Mouse (Mus musculus) telencephalon, adult 2 months (tissue): ENCODE results near the gene Siglech.
A peak's percentile ranks its signal among the peaks of the same experiment; 100 is the strongest.
"Not testable (repeated sequence)": the region's sequence is repeated elsewhere in the genome, so short reads cannot be mapped to it uniquely, and the experiment has no call there.

ENCODE experiments used
- DNase-seq: peaks from one replicate; pipeline ENCODE4 v3.0.0-alpha.2; 2011; ENCODE audit warnings: low read depth, low spot score

The Siglech gene

DNA sequence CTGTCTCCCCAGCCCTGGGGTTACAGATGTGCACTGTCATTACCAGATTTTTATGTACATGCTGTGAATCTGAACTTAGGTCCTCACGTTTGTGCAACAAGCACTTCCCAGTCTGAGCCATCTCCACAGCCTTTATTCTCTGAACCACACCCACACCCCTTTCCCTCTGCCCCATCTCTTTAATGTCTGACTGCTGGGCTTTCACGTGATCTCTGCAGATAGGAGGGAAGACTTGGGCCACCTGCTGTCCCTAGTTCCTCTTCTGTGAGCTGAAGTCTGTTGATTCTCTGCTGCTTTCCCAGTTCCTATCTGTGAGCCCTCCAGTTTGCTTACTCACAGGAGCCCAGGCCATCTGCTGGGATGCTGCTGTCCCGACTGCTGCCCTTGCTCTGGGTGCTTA lies at the start of gene Siglech:
Gene Siglech, plus strand, starts transcription at position 253 of the 400 bp plus-strand sequence.
- no peak for DNase-seq

DNA sequence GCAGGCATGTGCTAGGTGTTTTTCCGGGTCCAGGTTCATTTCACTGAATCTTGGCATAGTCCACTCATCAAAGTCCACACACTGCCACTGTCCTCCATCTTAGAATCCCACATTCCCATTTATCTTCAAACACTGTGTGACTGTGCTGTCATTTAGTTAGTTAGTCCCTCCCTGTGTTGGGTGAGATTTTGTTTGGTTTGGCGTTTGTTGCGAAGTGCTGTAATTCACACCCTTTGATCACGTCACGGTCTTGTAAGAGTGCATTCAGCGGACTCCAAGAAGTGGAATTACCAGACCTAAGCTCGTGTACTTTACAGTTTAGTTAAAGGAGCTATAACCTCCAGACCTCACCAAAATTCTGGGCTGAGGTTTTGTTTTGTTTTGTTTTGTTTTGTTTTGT lies 45.3 kb upstream of the Siglech start:
- DNase-seq, result no peak

DNA sequence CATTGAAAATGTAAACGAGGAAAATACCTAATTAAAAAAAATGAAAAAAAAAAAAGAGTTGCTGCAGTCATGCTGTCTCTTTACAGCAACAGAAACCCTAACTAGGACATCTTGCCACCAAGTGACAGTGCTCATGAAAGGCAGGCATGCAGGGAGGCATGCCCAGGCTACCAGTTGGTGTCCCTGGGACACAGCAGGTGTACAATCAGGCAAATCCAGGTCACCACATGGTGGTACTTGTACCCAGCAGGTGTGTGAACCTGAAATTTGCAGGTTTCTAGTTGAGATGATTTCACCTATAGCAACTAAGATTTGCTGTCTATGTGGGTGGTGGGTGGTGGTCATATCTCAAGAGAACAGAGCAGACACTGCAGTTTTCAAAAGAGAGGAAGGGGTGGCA lies 39.1 kb upstream of the Siglech start:
- DNase-seq, result no peak

DNA sequence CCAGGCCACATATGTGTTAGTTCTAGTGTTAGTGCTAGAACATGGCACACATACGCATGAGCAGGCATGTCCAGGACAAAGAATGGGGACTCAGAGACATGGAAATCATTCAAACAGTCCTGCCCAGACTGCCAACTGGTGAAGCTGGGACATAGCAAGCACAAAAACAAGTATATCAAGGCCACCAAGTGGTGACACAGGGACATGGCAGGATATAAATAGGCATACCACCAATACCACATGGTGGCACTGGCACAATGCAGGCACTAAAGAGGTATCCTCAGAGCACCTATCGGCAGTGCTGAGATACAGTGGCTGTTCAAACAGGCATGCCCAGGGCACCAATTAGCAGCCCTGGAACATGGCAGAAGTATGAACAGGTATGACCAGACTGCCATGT lies 33.5 kb upstream of the Siglech start:
- no peak for DNase-seq

DNA sequence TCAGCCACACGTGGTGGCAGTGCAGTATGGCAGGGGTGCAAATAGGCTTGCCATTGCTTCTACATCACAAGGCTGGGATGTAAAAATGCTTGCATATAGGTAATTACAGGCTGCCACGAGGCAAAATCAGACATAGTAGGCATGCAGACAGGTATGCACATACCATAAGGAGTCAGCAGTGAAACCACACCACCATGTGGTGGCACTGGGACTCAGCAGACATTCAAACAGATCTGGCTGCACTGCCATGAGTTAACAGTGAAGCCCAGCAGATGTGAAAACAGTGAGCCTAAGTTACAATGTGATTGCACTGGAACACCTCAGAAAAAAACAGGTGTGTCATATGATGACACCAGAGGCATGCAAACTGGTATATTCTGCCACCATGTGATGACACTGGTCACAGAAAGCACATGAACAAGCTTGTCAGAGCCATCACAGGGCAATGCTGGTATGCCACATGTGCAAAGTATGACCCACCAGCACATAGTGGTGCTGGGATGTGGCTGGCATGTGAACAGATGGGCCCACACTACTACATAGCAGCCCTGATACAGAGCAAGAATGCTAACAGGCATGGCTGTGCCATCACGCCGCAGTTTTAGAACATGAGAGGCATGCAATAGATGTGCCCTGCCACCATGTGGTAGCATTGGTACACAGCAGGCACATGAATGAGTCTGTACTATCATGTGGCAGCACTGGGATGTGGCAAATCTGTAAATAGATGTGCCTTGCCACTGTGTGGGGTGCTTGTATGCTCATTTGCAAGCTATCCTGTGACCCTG lies 30.7 kb upstream of the Siglech start:
- peak; percentile 17 for DNase-seq

DNA sequence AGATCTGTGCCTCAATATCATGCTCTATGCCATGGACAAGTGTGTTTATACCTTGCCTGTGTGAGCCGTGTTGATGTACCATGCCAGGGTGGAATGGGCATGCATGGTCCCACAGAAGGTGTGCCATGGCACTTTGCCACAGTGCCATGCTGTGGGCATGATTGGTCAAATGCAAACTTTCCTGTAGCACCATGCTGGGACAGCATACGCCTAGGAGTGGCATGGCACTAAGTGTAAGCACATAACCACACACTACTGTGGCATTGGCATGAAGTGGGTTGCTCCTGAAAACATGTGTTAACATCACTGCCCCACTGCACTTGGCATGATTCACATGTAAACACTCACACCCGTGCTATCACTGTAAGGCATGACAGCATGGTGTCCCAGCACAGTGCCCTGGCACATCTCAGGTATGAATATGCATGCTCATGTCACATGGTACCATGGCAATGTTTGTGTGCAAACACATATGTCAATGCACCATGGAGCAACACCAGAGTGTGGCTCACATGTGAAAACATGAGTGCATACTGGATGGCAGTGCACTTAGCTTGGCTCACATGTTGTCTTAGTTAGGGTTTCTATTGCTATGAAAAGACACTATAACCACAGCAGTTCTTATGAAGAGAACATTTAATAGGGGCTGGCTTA lies 24.2 kb upstream of the Siglech start:
- DNase-seq, result no peak

DNA sequence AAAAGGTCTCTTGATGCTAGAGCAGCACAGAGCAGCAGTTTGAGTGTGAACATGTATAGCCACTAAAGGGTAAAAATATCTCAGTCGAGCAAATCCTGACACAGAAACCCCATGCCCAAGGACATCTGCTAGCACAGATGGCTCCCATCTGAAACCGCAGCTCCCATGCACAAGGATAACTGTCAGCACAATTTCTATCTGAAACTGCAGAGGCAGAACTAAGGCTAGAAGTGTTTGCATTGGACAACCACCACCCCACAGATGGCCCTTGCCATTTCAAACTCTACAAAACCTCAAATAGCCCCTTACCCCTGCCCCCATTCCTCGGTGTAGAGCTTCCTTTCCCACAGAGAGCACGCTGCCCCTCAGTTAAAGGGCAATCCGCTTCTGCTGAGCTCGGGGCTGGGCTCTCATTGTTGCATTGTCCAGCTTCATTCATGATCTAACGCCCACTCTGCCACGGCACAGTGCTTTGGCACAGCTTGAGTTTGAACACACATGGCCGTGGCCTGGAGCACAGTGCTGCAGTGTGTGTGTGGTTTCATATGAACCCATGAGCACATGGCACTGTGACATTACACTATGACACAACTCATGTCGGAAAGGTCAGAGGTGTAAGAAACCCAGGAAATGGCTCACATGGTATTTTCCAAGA lies 23.3 kb upstream of the Siglech start:
- peak; percentile 83 for DNase-seq

DNA sequence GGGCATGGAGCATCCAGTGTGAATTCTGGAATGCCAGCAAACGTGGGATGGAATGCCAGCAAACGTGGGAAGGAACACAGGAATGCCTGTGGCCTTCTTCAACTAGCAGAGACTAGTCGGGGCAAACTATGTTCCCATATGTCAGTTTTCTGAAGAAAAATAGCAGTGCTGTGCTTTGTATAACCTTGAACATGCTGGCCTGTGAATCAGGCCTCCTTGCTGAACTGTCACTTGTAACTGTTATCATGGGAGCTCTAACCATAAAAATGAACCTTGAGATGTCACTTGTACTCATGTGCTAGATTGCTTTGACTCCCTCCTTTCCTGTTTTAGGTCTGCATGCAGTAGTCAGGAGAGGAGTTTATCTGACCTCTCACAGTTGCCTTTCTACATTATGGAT lies 17.1 kb upstream of the Siglech start:
- DNase-seq, result no peak

DNA sequence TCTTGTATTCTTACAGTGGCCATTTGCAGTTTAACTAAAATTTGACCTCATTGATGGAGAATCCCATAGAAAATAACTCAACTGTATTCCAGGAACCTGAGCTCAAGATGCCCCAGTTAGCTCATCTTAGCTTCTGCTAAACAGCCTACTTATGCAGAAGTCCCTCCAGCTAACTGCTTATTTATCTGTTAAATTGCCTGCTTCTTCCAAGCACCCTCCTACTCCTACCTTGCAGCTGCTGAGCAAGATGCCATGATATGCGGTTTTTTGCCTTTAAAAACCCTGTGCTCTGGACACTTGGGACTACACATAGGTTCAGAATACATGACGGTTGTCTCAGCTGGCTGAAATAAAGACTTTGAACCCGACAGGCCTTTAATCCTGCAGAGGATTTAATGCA lies 8.6 kb upstream of the Siglech start:
- peak; percentile 57 for DNase-seq

DNA sequence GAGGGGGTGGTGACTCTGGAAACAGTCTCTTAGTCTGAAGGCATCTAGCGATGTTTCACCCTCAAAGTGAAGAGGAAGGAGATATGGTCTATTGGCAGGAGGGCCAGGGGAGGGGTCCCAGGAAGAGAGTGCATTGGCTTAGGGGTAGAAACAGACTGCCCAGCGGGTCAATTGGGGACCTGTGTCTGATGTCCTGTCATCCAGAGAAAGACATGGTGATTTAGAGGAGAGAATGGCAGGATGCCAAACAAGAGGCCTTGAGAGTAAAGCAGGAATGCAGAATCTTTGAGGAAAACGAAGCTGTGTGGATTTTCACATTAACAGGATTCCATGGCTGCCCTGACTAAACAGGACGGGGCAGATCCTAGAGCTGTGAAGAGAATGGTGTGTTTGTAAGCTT lies 12.0 kb downstream of the Siglech start:
- no peak for DNase-seq

DNA sequence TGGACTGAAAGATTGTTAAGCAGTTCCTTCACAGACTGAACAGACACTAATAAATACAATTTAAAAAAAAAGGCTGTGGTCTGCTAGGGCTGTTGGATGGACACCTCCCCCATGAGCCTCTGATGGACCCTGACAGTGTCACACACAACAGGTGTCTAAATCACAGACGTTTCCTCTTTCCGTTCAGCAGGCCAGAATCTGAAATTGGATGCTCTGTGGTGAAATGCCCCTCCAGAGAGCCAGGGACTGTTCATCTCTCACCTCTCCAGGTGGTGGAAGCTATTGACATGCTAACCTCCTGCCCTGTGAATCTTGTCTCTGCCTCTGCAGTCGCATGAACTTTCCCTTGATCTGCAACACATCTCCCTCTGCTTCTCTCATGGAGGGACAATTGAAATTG lies 14.5 kb downstream of the Siglech start:
- DNase-seq, result no peak

DNA sequence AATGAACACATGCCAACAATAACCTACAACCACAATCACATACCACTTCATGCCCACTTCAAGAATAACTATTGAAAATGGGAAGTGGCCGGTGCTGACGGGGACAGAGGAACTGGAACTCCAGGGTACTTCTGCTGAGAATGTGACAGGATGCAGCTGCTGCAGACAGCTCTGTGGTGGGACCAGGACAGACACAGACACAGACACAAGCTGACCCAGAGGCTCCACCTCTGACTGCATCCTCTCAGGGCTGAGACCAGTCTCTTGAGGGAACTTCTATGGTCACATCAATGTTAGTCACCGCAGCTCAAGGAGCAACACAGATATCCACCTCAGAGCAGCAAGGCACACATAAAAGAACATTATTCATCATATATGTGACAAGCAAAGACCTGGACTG lies 16.6 kb downstream of the Siglech start:
- DNase-seq, result peak; percentile 51

DNA sequence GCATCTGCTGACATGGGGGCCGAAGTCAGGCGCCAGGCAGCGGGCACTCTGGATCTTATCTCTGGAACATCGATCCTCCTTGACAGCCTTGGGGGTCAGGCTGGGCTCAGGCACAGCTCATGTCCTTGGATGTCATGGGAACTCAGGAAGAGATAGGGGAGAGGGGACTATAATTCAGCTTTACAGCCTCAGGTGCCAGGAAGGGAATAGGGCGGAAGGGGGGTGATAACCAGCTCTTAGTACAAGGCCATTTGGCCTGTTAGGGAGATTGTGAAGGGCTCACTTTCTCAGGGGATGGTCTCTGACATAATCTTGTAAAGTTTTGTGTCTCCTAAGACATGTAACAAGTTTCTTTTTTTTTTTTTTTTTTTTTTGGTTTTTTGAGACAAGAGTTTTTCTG lies 22.6 kb downstream of the Siglech start:
- DNase-seq, result not testable (repeated sequence)

DNA sequence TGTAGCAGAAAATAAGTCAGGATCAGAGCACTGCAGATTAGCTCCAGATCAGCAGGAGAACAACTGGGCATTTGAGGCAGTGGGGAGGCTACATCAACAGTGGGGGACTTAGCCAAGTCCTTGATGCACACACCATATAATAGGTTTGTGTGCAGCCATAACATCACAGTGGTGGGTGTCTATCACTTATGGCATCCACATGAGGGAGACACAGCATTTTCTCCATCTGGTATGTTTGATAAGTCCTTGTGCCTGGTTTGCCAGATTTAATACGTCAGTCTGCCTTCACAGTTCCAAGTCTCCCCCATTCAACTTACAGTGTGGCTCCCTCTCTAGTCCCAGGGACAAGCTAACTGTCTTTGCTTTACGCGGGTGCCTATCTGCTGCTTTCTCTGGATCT lies 24.3 kb downstream of the Siglech start:
- peak; percentile 77 for DNase-seq

DNA sequence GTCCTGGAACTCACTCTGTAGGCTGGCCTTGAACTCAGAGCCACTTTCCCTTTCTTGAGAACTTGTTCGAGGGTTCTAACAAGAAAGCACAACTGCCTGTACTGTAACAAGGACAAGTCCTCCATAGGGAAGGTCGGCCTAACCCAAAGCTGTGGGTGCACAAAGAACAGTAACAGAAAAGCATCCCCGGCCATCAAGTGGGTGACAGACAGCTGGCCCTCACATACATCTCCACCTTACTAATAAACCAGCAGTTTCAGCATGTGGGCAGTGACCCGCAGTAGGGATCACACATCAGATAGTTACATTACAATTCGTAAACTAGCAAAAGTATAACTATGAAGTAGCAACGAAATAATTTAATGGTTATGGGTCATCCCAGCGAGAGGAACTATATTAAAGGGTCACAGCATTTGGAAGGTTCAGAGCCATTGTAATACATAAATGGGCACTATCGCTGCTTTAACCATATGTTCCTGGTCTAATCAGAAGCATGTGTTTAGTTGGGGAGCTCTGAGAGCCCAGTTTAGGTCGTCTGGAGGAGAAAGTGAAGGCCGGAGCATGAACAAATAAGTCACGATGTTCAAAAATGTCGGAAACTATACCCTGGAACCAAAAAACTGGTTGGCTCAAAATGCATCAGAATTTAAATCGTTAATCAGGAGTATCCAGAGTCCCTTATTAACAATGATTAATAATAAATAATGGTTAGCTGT lies 25.4 kb downstream of the Siglech start:
- DNase-seq, result no peak

DNA sequence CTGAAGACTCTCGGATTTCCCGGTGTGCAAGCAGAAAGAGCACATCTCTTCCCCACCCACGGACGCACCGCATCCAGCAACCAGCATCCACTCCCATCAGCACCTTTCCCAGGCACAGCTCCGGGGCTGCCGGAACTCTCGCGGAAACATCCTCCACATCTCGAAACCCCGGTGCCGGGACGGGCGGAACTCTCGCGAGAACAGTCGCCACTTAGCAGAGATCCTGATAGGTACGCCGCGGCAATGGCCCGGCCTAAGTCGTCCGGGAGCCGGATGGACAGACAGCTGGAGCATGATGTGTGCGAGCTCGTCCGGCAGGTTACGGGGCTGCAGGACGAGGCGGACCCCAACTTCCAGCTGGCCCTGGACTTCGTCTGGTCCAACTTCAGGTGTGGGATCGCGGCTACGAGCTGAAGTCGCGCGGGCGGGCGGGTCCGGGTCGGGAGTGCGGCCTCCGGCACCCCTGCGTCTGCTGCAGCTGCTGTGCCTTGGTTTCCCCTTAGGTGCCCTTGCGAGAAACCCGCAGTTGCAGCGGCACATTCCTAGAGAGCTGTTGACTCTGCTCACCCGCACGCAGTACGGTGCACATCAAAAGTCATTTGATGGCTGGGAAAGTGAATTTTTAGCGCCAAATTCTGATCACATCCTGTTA lies 26.1 kb downstream of the Siglech start, which contains the start of gene Tubgcp5:
Gene Tubgcp5, plus strand, starts transcription at position 203 of the 652 bp plus-strand sequence.
- DNase-seq, result peak; percentile 96

DNA sequence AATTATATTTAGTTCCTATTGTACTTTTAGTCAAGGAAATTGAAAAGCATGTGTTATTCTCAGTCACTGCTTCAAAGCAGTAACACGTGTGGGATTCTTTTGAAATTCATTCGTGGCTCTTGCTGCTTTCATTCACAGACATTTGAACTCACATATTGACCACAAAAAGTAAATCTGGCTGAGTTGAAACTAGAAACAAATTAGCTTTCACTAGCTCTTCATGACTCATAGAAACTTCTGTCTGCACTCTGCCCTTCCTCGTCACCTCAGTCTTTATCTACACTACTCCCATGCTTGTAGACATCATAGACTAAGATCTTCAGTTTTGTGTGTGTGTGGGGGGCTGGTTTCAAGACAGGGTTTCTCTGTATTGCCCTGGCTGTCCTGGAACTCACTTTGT lies 32.0 kb downstream of the Siglech start:
- DNase-seq, result no peak

DNA sequence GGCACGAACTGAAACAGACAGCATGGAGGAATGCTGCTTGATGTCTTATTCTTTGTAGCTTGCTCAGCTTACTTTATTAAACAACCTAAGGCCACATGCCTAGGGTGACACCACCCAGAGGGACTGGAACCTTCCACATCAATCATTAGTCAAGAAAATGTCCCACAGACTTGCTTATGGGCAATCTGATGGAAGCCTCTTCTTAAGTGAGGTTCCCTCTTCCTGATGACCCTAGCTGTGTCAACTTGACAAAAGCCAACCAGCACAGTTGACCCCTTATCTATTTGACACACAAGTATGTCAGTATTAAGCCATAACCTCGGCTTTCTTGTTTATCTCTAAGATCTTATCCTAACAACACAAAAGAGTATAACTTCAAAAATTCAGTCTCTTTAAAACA lies 42.0 kb downstream of the Siglech start:
- DNase-seq, result no peak

DNA sequence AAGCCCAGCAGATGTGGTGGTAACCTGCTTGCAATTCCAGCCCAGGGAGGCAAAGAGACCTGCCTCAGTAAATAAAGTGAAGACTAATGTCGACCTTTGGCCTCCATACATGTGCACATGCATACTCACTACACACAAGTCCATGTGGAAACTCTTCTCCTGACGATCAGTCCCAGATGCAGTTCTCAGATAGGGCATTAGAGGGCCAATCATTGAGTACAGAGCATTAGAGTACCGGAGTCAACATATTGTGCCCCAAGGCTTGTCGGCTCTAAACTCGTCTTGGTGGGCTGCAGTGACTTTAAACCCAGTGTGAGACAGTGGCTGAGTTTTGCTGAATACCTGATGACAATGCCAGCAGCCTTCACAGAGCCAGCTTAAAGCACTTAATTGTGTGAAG lies 56.5 kb downstream of the Siglech start:
- no peak for DNase-seq

DNA sequence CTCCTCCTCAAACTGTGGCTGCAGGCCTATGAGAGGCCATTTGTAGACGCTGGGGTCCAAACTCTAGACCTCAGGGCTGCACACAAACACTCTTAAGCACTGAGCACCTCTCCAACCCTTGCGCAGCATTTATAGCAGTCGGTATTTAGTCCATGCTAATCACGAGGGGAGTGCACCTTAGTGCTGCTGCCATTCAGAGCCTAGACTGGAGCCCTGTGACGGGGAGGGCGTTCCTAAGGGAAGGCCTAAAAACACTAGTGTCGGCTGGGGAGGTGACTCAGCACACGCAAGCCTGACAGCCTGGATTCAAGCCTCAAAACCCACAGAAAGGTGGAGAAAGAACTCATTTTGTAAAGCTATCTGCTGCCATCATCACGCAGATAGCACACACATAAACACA lies 59.6 kb downstream of the Siglech start:
- DNase-seq, result no peak
